Mouse (Mus musculus) erythroblast, embryonic 14.5 days (primary cell): ENCODE measurements around the gene Wdr45b.

ENCODE experiments used
- GATA1 ChIP-seq: IDR thresholded peaks from 2 replicates; pipeline ENCODE4 v1.6.1; 2012; ENCODE audit warnings: low read length, inconsistent platforms, mixed read lengths
- TAL1 ChIP-seq: IDR thresholded peaks from 3 replicates; pipeline ENCODE4 v1.6.1; 2012; ENCODE audit warnings: low read length, inconsistent platforms, mixed read lengths

GRCm38 (mm10) chr11:121331641-121332040, 22.6 kb downstream of the Wdr45b start:
- TF ChIP-seq TAL1 (no peak), GATA1 (no peak)
